Mouse (Mus musculus) fibroblast of lung, adult 2 months (primary cell): ENCODE results near the gene Pdcd4.
"Not testable (repeated sequence)": the region's sequence is repeated elsewhere in the genome, so short reads cannot be mapped to it uniquely, and the experiment has no call there.

Source experiments
- DNase-seq: peaks from one replicate; pipeline ENCODE4 v3.0.0-alpha.2; 2011; ENCODE audit warnings: low read depth

Pdcd4 gene

GRCm38 (mm10) chr19:53901931-53902738 is 10.1 kb downstream of the Pdcd4 start:
- DNase-seq: no peak

GRCm38 (mm10) chr19:53902739-53903487 is 10.9 kb downstream of the Pdcd4 start:
- DNase-seq: peak; percentile 78

DNA sequence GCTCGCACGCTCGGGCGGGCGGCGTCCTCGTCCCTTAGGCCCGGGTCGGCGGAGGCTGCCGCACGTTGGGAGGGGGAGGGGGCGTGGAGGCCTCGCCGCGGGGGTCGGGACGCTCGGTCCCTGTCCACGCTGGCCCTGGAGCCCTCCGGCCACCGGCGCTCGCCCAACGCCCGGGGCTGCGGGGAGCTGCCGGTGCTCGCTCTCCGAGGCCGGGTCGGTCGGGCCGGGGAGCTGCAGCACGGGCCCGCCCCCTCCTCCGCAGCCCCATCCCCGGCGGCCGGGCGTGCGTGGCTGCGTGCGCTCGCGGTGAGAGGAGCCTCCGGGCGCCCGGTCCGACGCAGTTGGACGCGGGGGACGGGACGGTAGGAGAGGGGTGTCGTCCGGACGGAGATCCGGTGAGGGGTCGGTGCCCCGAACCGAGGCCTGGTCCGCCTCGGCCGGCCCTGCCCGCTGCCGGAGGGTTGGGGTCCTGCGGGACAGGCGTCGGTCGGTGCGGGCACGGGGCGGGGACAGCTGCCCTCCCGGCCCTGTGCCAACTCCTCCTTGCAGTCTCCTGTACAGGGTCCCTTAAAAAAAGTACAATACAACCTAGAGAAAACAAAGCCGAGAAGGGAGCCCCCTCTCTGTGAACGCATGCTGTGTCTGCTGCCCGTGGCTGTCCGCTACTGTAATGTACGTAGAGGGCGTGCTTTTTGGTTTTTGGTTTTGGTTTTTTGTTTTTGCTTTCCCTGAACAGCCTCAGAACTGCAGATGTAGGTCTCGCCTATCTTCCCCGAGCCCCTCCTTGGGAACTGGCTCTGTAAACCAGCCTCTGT is 11.7 kb downstream of the Pdcd4 start:
- DNase-seq: no peak

DNA sequence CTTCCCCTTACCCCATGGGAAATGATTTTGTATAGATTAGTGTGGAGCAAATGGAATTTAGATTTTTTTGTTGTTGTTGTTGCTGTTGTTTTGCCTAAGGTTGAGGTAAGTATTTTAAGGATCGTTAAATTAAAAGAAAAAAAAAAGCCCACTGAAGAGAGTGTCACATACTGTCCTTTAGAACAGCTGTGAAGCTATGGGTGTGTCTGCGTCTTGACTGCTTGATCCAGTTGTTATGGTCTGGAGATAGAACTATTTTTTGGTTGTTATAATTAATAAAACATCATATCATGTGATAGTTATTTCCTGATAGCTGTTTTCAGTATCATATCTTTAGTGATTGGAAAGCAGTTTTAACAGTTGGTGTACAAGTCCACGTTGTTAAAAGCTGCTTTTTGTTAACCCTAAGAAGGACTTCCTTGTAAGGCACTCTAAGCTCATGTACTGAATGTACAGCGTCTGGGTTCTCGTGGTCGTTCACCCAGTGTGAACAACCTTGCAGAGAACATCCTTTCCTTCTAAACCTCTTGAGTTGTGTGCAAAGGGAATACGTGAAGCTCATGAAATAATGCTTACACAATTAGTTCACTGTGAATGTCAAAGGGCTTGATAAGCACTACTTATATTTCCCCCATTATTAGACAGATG is 12.9 kb downstream of the Pdcd4 start:
- no peak for DNase-seq

- no peak for DNase-seq
These were observed 14.1 kb downstream of the Pdcd4 start for GRCm38 (mm10) chr19:53906033-53906702.

DNA sequence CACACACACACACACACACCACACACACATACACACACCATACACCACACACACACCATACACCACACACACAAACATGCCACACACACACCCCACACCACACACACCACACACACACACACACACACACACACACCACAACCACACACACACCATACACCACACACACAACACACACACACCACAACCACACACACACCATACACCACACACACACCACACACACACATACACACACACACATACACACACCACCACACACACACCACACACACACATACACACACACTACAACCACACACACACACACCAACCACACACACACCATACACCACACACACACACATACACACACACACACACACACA is 14.7 kb downstream of the Pdcd4 start:
- DNase-seq: not testable (repeated sequence)

DNA sequence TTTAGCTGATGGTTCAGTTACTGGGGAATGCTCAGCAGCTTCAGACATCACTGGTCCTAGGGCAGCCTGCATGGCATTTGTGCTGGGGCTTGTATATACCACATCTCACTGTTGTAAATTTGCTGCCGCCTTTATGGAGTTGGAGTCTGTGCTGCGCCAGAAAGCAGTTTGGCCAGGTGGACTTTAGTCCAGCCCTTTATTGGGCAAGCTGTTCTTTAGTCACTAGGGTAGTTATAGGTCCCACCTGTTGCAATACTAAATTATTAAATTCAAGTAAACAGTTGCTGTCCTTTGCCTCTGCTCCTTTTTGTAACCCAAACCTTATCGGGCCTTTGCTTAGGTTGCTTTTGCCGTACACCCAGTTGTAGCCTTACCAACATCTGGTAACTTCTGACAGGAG is 22.9 kb downstream of the Pdcd4 start:
- DNase-seq: no peak

DNA sequence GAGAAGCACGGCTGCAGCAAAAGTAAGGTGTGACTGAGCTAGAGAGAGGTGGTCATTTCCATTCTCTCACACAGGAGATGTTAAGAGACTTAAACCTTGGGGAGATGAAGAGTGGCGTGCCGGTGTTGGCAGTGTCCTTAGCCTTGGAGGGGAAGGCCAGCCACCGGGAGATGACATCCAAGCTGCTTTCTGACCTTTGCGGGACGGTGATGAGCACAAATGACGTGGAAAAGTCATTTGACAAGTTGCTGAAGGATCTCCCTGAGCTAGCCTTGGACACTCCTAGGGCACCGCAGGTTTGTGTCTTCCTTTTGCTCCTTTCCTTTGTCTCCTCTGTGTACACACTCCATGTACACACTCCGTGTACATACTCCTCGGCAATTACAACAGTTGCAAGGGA is 27.5 kb downstream of the Pdcd4 start:
- no peak for DNase-seq

GRCm38 (mm10) chr19:53921996-53922395 is 30.0 kb downstream of the Pdcd4 start:
- not testable (repeated sequence) for DNase-seq

DNA sequence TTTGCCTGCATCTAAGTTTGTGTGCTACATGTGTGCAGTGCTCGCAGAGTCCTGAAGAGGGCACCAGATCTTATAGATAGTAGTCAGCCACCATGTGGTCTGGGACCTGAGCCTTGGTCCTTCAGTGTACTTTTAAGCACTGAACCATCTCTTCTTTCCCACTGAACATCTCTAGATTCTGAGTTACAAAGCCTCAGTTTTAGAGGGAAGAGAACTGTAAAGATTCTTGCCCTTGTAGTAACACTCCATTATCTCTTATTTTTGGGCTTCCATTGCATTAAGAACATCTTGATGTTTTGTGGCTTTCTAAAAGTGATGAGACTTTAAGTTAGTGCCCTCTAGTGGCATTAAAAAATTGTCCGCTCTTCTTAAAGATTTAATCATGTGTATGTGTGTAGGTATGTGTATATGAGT is 33.3 kb downstream of the Pdcd4 start:
- no peak for DNase-seq

GRCm38 (mm10) chr19:53926705-53927104 is 34.7 kb downstream of the Pdcd4 start:
- DNase-seq: no peak

- no peak for DNase-seq
These were observed 37.2 kb downstream of the Pdcd4 start for GRCm38 (mm10) chr19:53929218-53929617.

- no peak for DNase-seq
These were observed 41.0 kb downstream of the Pdcd4 start for GRCm38 (mm10) chr19:53933050-53933449.

DNA sequence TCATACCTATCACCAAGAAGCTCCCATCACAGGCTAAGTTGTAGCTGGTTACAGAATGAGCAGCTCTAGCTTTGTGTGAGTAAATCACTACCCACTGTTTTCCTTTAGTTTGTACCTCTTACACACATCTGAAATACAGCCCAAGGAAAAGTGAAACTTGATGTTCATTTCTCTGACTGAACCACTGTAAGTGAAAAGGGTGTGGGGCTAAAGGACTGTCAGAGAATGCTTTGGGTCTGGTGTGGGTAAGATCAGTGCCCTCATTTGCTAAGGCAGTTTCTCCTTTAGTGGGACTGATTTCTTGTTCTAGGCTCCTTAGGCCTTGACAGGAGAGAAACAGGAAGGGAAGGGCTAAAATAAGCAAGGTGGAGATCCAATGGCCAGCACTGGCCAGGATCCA is 42.0 kb downstream of the Pdcd4 start:
- DNase-seq: no peak

DNA sequence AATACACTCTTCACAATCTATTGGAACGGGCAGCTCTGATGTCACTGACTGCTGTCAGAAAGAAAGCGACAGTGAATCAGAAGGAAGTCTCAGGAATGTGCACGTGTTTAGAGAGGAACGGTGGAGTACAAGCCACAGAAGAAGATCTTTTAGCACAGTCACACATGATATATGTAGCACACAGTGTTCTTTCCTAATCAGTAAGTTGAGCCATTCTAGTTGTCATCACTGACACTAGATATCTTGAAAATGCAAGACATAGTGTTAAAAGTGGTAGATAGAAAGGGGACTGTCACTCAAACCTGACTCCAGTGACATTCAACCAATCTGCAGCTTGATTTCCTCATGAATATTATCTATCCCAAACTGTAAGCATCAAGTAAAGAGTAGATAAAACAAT is 47.4 kb downstream of the Pdcd4 start:
- no peak for DNase-seq

- no peak for DNase-seq
These were observed 49.1 kb downstream of the Pdcd4 start for GRCm38 (mm10) chr19:53941139-53941538.

- DNase-seq: no peak
These were observed 50.3 kb downstream of the Pdcd4 start for GRCm38 (mm10) chr19:53942342-53942741.

DNA sequence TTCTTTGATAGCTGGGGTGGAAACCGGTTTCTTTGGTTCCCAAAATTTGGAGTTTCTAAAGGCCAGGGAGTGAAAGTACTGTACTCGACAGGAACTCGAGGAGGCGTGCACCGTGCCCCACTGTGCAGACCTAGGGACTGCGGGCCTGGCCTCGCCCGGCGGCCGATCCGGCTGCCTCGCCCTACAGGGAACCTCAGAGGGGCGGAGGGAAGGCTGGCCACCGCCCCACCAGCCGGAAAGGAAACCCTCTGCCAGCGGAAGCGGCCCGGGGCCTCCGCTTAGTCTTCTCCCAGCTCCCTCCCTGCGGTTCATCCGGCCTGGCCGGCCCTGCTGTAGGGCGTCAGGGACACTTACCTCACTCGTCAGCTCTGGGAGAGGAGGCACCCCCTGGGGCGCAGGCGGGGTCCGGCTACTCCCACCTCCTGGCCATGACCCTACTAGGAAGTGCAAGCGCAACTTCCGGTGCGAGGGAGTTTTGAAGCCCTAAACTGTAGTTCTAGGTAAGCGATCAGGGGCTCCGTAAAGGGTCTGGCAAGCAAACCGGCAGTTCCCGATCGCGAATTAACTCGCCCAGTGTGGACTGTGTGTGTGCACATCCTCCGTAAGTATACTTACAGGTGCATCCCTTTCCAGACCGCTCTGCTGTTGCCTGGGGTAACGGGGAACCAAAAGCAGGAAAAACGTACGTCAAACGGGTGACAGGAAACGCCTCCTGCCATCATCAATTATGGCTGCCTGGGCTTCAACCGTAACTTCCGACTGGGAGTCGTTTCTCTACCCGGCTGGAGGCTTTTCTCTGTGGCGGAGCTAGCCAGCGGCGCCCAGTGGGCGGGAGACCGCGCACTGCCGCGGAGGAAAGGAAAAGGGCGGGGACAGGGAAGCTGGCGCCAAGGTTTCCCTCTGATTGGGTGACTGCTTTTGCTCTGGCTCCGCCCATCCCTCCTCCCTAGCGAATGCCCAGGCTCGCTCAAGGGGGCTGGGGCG is 52.1 kb downstream of the Pdcd4 start, which contains the start of the genes Shoc2 and Bbip1:
Shoc2 (plus strand) TSS at position 505 of the 984 bp plus-strand sequence.
Bbip1 (minus strand) TSS at position 826 of the 984 bp plus-strand sequence.
- peak; percentile 99 for DNase-seq

DNA sequence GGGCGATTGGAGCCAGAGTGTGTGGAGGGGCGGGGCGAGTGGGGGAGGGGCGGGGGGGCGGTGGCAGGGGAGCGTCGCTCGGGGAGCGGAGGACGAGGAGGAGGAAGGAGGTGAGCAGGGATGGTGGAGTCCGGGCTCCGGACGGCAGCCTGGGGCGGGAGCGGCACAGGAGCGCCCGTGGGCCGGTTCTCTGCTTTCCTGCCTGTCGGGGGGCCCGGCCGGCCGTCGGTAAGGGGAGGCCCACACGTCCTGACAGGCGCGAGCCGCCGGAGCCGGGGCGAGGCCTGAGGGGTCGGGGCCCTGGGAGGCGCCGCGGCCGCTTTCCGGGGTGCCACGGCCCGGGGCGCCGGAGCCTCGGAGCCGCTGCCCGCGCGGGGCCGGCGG is 52.7 kb downstream of the Pdcd4 start:
- DNase-seq: no peak
